Mouse (Mus musculus): ENCODE measurements around the gene Arhgap17.

GRCm38 (mm10) chr7:123287903-123288302, 81.8 kb downstream of the Arhgap17 start:
- TF ChIP-seq CTCF (IDR thresholded peaks at IDR 0.05; ENCODE audit: low read depth) = no peak
- no peak for TF ChIP-seq EP300 (IDR thresholded peaks at IDR 0.05; ENCODE audit: low read depth)
